Mouse (Mus musculus) c-Kit-positive CD71-positive TER-119-negative erythroid progenitor cells, embryonic 14.5 days (primary cell): ENCODE results near the gene Stat4.

Experiments
- DNase-seq: peaks from one replicate; pipeline ENCODE4 v3.0.0-alpha.2; 2013; ENCODE audit warnings: low read depth

Gene Stat4

GRCm38 (mm10) chr1:52146214-52146970 is 159.4 kb downstream of the Stat4 start:
- DNase-seq, result no peak

GRCm38 (mm10) chr1:52147431-52147830 is 160.5 kb downstream of the Stat4 start:
- DNase-seq, result no peak

- no peak for DNase-seq
Measured at GRCm38 (mm10) chr1:52148178-52148577, 161.2 kb downstream of the Stat4 start.

GRCm38 (mm10) chr1:52148696-52149095 is 161.7 kb downstream of the Stat4 start:
- DNase-seq, result no peak

- no peak for DNase-seq
Measured at GRCm38 (mm10) chr1:52149934-52150346, 163.0 kb downstream of the Stat4 start.

- no peak for DNase-seq
Measured at GRCm38 (mm10) chr1:52150676-52151075, 163.7 kb downstream of the Stat4 start.

- DNase-seq, result no peak
Measured at GRCm38 (mm10) chr1:52151166-52151565, 164.2 kb downstream of the Stat4 start.

- no peak for DNase-seq
Measured at GRCm38 (mm10) chr1:52152369-52152768, 165.4 kb downstream of the Stat4 start.

GRCm38 (mm10) chr1:52152936-52153335 is 166.0 kb downstream of the Stat4 start:
- DNase-seq, result no peak

- DNase-seq, result no peak
Measured at GRCm38 (mm10) chr1:52154890-52155289, 167.9 kb downstream of the Stat4 start.

GRCm38 (mm10) chr1:52156351-52156750 is 169.4 kb downstream of the Stat4 start:
- no peak for DNase-seq
